Mouse (Mus musculus) hindbrain, embryonic 15.5 days (tissue): ENCODE data around the gene Erc1. TPM values are rescaled to one million over a fixed set of nuclear protein-coding genes. Genes with fewer than 3 reads are reported as not detected.
"Not testable (repeated sequence)": the region's sequence is repeated elsewhere in the genome, so short reads cannot be mapped to it uniquely, and the experiment has no call there.

Source experiments
- ATAC-seq: fragments of 200-750 bp; cut with Nextera tagmentation; 2 replicates; pipeline ENCODE4 v1.8.0; 2017; ENCODE audit warnings: low read depth, moderate number of reproducible peaks, moderate TSS enrichment; ENCODE audit not compliant: low FRiP score
- H3K27ac ChIP-seq: fragments of 300-500 bp; sonication (generic); replicated peaks from 2 replicates; pipeline ENCODE4 v1.5.1; 2015; ENCODE audit warnings: mild to moderate bottlenecking, inconsistent platforms
- H3K27me3 ChIP-seq: fragments of 300-500 bp; sonication (generic); 2 replicates; pipeline ENCODE4 v1.6.1; 2015; ENCODE audit warnings: control low read depth, inconsistent platforms
- H3K36me3 ChIP-seq: fragments of 300-500 bp; sonication (generic); 2 replicates; pipeline ENCODE4 v1.6.1; 2015; ENCODE audit warnings: control low read depth, inconsistent platforms
- H3K4me1 ChIP-seq: fragments of 300-500 bp; sonication (generic); replicated peaks from 2 replicates; pipeline ENCODE4 v1.6.1; 2015; ENCODE audit warnings: control low read depth, inconsistent platforms
- H3K4me2 ChIP-seq: fragments of 300-500 bp; sonication (generic); 2 replicates; pipeline ENCODE4 v1.6.1; 2015; ENCODE audit warnings: moderate library complexity, mild to moderate bottlenecking, inconsistent platforms
- H3K4me3 ChIP-seq: fragments of 300-500 bp; sonication (generic); 2 replicates; pipeline ENCODE4 v1.5.1; 2015; ENCODE audit warnings: mild to moderate bottlenecking, inconsistent platforms
- H3K9ac ChIP-seq: fragments of 300-500 bp; sonication (generic); 2 replicates; pipeline ENCODE4 v1.6.1; 2015; ENCODE audit warnings: inconsistent platforms
- H3K9me3 ChIP-seq: fragments of 300-500 bp; sonication (generic); 2 replicates; pipeline ENCODE4 v1.6.1; 2016; ENCODE audit warnings: control low read depth, inconsistent platforms
- WGBS: fragments of 180-500 bp; shearing (Covaris S2); methylation state at CpG from one replicate; pipeline ENCODE4 v1.1.7; 2015; 5-methylcytosine and 5-hydroxymethylcytosine counted together
- polyA plus RNA-seq: library from polyadenylated mRNA; unstranded; fragments of >200 nt; fragmentation: Nextera tagmentation; extraction: Ambion mirVana; gene quantifications from 2 replicates; pipeline ENCODE4 v1.2.1, GENCODE M21; 2015

Erc1 gene
- polyA plus RNA-seq, 1 experiment from 2014 or later, result 47.7 TPM

GRCm38 (mm10) chr6:119846751-119847517 lies 1.0 kb downstream of the Erc1 start:
- no peaks in the 10 kb centered on the region for H3K36me3 ChIP-seq
- H3K4me1 ChIP-seq, result peaks cover 24% of the 10 kb centered on the region
- peak overlapping the region; percentile 74 for H3K4me2 ChIP-seq
- H3K27me3 ChIP-seq, result no peaks in the 10 kb centered on the region
- ATAC-seq, result no peak
- H3K27ac ChIP-seq, result peak overlapping the region; percentile 99
- 20% methylated on average over 11 of the region's 11 CpGs for WGBS
- H3K4me3 ChIP-seq, result peak overlapping the region; percentile 99
- no peaks in the 10 kb centered on the region for H3K9me3 ChIP-seq
- H3K9ac ChIP-seq, result peak overlapping the region; percentile 96

GRCm38 (mm10) chr6:119829951-119830350 lies 18.0 kb downstream of the Erc1 start:
- H3K9ac ChIP-seq, result no peak overlapping the region
- no peaks in the 10 kb centered on the region for H3K36me3 ChIP-seq
- no peak for ATAC-seq
- no peaks in the 10 kb centered on the region for H3K4me1 ChIP-seq
- no peak overlapping the region for H3K4me2 ChIP-seq
- no peaks in the 10 kb centered on the region for H3K9me3 ChIP-seq
- H3K27me3 ChIP-seq, result no peaks in the 10 kb centered on the region
- 82% methylated on average over 5 of the region's 5 CpGs for WGBS
- H3K4me3 ChIP-seq, result no peak overlapping the region
- H3K27ac ChIP-seq, result no peak overlapping the region

- H3K4me2 ChIP-seq, result no peak overlapping the region
- peaks cover 15% of the 10 kb centered on the region for H3K36me3 ChIP-seq
- no peak overlapping the region for H3K4me3 ChIP-seq
- H3K27me3 ChIP-seq, result no peaks in the 10 kb centered on the region
- H3K9ac ChIP-seq, result no peak overlapping the region
- no peaks in the 10 kb centered on the region for H3K4me1 ChIP-seq
- ATAC-seq, result no peak
- H3K27ac ChIP-seq, result no peak overlapping the region
- H3K9me3 ChIP-seq, result no peaks in the 10 kb centered on the region
- WGBS, result 96% methylated on average over 1 of the region's 1 CpGs
Measured at GRCm38 (mm10) chr6:119828165-119828564, 19.8 kb downstream of the Erc1 start.

GRCm38 (mm10) chr6:119826701-119827100 lies 21.3 kb downstream of the Erc1 start:
- Histone ChIP-seq H3K27ac (no peak overlapping the region), H3K4me2 (no peak overlapping the region), H3K27me3 (no peaks in the 10 kb centered on the region), H3K4me1 (no peaks in the 10 kb centered on the region), H3K36me3 (peaks cover 19% of the 10 kb centered on the region), H3K9ac (no peak overlapping the region), H3K4me3 (no peak overlapping the region), H3K9me3 (no peaks in the 10 kb centered on the region)
- 91% methylated on average over 4 of the region's 4 CpGs for WGBS
- ATAC-seq, result no peak

- H3K9me3 ChIP-seq, result no peaks in the 10 kb centered on the region
- no peak overlapping the region for H3K4me2 ChIP-seq
- no peak overlapping the region for H3K4me3 ChIP-seq
- peaks cover 22% of the 10 kb centered on the region for H3K36me3 ChIP-seq
- no peak overlapping the region; the same call in 1 of the 2 replicates for H3K27ac ChIP-seq
- no peaks in the 10 kb centered on the region for H3K27me3 ChIP-seq
- no peak for ATAC-seq
- H3K9ac ChIP-seq, result no peak overlapping the region
- 73% methylated on average over 1 of the region's 1 CpGs for WGBS
- H3K4me1 ChIP-seq, result no peaks in the 10 kb centered on the region
Measured at GRCm38 (mm10) chr6:119822216-119822615, 25.8 kb downstream of the Erc1 start.

DNA sequence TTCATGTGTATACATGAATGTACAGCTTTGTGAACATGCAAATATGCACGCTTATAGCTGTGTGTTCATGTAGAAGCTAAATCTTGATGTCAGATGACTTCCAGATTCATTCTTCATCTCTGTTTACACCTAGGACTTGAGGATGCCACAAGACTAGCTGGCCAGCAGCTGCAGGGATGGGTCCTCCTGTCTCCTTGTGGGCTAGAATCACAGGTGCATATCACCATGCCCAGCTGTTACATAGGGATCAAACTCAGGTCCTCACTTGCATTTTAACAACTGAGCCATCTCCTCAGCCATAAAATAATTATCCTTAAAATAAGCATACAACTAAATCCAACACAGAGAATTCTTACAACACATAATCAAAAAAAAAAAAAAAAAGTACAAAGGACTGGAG lies 26.8 kb downstream of the Erc1 start:
- H3K27me3 ChIP-seq, result no peaks in the 10 kb centered on the region
- H3K9ac ChIP-seq, result no peak overlapping the region
- no peaks in the 10 kb centered on the region for H3K4me1 ChIP-seq
- no peak overlapping the region for H3K4me2 ChIP-seq
- 93% methylated on average over 1 of the region's 1 CpGs for WGBS
- no peaks in the 10 kb centered on the region for H3K9me3 ChIP-seq
- H3K36me3 ChIP-seq, result peaks cover 22% of the 10 kb centered on the region
- H3K4me3 ChIP-seq, result no peak overlapping the region
- ATAC-seq, result no peak
- H3K27ac ChIP-seq, result no peak overlapping the region

DNA sequence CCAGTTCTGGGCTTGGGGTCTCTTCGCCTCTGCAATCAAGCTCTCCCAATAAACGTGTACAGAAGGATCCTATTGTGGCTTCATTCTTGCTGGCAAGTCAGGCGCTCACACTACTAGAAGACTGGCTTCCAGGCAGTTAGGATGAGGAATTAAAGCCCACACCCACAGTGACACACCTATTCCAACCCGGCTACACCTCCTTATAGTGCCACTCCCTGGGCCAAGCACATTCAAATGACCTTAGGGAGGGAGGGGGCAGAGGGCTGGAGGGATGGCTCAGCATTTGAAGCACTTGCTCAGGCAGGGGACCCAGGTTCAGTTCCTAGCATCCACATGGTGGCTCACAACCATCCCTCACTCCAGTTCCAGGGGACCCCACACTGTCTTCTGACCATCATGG lies 29.4 kb downstream of the Erc1 start:
- Histone ChIP-seq H3K4me3 (no peak overlapping the region), H3K9me3 (no peaks in the 10 kb centered on the region), H3K4me2 (no peak overlapping the region), H3K4me1 (no peaks in the 10 kb centered on the region), H3K36me3 (peaks cover 11% of the 10 kb centered on the region; the same call in 1 of the 2 replicates), H3K27me3 (no peaks in the 10 kb centered on the region), H3K27ac (no peak overlapping the region), H3K9ac (no peak overlapping the region)
- WGBS, result 98% methylated on average over 4 of the region's 4 CpGs
- ATAC-seq, result no peak

DNA sequence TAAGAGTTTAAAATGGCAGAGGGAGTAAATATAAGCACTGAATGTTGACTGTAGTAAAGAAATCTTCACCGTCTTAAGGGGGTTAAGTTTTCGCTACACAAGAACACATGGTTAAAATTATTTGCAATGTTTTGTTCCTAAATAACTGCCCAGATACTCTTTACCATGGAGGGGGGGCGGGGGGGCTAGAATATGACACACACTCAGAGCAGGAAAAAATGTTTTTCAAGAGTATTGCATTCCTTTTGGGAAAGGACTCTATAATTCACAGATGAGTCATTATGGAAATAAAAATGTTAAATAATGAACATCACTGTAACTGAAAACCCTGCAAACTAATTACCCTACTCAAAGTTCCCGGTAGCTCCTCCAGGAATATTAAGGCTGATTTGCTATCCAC lies 32.5 kb downstream of the Erc1 start:
- ATAC-seq, result no peak
- 83% methylated on average over 4 of the region's 4 CpGs for WGBS
- H3K9ac ChIP-seq, result no peak overlapping the region
- H3K4me3 ChIP-seq, result no peak overlapping the region
- H3K27me3 ChIP-seq, result no peaks in the 10 kb centered on the region
- H3K4me1 ChIP-seq, result no peaks in the 10 kb centered on the region
- H3K4me2 ChIP-seq, result no peak overlapping the region
- no peak overlapping the region for H3K27ac ChIP-seq
- no peaks in the 10 kb centered on the region; the same call in 1 of the 2 replicates for H3K9me3 ChIP-seq
- peaks cover 3% of the 10 kb centered on the region; the same call in 1 of the 2 replicates for H3K36me3 ChIP-seq

GRCm38 (mm10) chr6:119813055-119813454 lies 34.9 kb downstream of the Erc1 start:
- not testable (repeated sequence) for H3K27me3 ChIP-seq, H3K9me3 ChIP-seq, ATAC-seq, H3K4me3 ChIP-seq, H3K4me2 ChIP-seq, H3K9ac ChIP-seq, H3K27ac ChIP-seq, H3K36me3 ChIP-seq, H3K4me1 ChIP-seq

GRCm38 (mm10) chr6:119808726-119809505 lies 39.1 kb downstream of the Erc1 start:
- H3K36me3 ChIP-seq, result no peaks in the 10 kb centered on the region
- no peak overlapping the region for H3K27ac ChIP-seq
- no peak for ATAC-seq
- 93% methylated on average over 2 of the region's 2 CpGs for WGBS
- no peak overlapping the region for H3K4me2 ChIP-seq
- H3K9ac ChIP-seq, result no peak overlapping the region
- H3K4me3 ChIP-seq, result no peak overlapping the region
- no peaks in the 10 kb centered on the region; the same call in 1 of the 2 replicates for H3K9me3 ChIP-seq
- H3K4me1 ChIP-seq, result no peaks in the 10 kb centered on the region
- H3K27me3 ChIP-seq, result no peaks in the 10 kb centered on the region

DNA sequence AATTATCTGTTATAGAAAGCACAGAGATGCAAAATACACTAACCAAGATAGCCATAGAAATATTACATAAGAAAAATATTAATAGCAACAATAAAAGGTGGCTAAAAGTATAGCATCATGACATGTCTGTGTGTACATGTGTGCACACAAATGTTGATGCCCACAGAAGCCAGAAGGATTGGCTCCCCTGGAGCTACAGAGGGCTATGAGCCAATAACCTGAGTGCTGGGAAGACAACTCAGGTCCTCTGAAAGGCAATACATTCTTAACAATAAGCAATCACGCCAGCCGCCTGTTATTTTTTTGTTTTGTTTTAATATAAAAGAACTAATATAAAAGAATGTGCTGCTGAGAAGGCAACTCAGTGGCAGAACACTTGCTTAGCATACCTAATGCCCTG lies 44.7 kb downstream of the Erc1 start:
- Histone ChIP-seq H3K4me1 (no peaks in the 10 kb centered on the region), H3K9me3 (no peaks in the 10 kb centered on the region), H3K36me3 (no peaks in the 10 kb centered on the region), H3K27ac (no peak overlapping the region), H3K9ac (no peak overlapping the region), H3K27me3 (no peaks in the 10 kb centered on the region), H3K4me3 (no peak overlapping the region), H3K4me2 (no peak overlapping the region)
- no peak for ATAC-seq
- WGBS, result 84% methylated on average over 2 of the region's 2 CpGs

- Histone ChIP-seq H3K27me3 (no peaks in the 10 kb centered on the region), H3K36me3 (no peaks in the 10 kb centered on the region; the same call in 1 of the 2 replicates), H3K4me1 (no peaks in the 10 kb centered on the region), H3K27ac (no peak overlapping the region), H3K9ac (no peak overlapping the region), H3K4me2 (no peak overlapping the region), H3K9me3 (no peaks in the 10 kb centered on the region), H3K4me3 (no peak overlapping the region)
- no peak for ATAC-seq
- WGBS, result 81% methylated on average over 12 of the region's 12 CpGs
Measured at GRCm38 (mm10) chr6:119796911-119797486, 51.0 kb downstream of the Erc1 start.
